Mouse (Mus musculus): ENCODE results near the gene Apoa2. TPM values are rescaled to one million over a fixed set of nuclear protein-coding genes. Genes with fewer than 3 reads are reported as not detected.

The Apoa2 gene
- total and polyA plus RNA-seq, 2 experiments from 2014 or later, result 4.5 to 14.5 TPM

GRCm38 (mm10) chr1:171192283-171192682 is 32.6 kb upstream of the Apoa2 start:
- Histone ChIP-seq H3K4me2 (ENCODE audit: low read depth, low read length) (no peak overlapping the region), H3K27ac (ENCODE audit: low read depth) (no peak overlapping the region), H3K4me1 (ENCODE audit: control insufficient read depth, insufficient read depth) (peaks cover 45% of the 10 kb centered on the region), H3K27me3 (ENCODE audit: control insufficient read depth, insufficient read depth, low read length) (no peaks in the 10 kb centered on the region), H3K36me3 (replicated peaks; ENCODE audit: control insufficient read depth, insufficient read depth, low read length) (no peaks in the 10 kb centered on the region), H3K4me3 (ENCODE audit: low read depth, low read length) (no peak overlapping the region), H3K9ac (replicated peaks; ENCODE audit: low read depth, low read length) (no peak overlapping the region), H3K9me3 (replicated peaks; ENCODE audit: control insufficient read depth, low read length) (no peaks in the 10 kb centered on the region)
- 46% methylated on average over 10 of the region's 10 CpGs for WGBS
- no peak for ATAC-seq (ENCODE audit: insufficient read depth, low read depth)
- no peak for TF ChIP-seq CTCF (IDR thresholded peaks at IDR 0.05; ENCODE audit: low read depth)
- TF ChIP-seq EP300 (IDR thresholded peaks at IDR 0.05; ENCODE audit: low read depth), result no peak
- DNase-seq (ENCODE audit: low spot score), result no peak

- H3K27ac ChIP-seq (ENCODE audit: low read depth), result peak overlapping the region; percentile 47
- ATAC-seq (ENCODE audit: insufficient read depth, low read depth), result no peak
- H3K4me1 ChIP-seq (ENCODE audit: control insufficient read depth, insufficient read depth), result peaks cover 40% of the 10 kb centered on the region
Measured at GRCm38 (mm10) chr1:171193093-171193840, 31.6 kb upstream of the Apoa2 start.

GRCm38 (mm10) chr1:171193911-171194830 is 30.7 kb upstream of the Apoa2 start:
- no peaks in the 10 kb centered on the region for H3K36me3 ChIP-seq (replicated peaks; ENCODE audit: control insufficient read depth, insufficient read depth, low read length)
- H3K4me2 ChIP-seq (ENCODE audit: low read depth, low read length), result peak overlapping the region; percentile 70
- WGBS, result 44% methylated on average over 11 of the region's 11 CpGs
- no peak for TF ChIP-seq CTCF (IDR thresholded peaks at IDR 0.05; ENCODE audit: low read depth)
- no peak for TF ChIP-seq EP300 (IDR thresholded peaks at IDR 0.05; ENCODE audit: low read depth)
- no peaks in the 10 kb centered on the region for H3K27me3 ChIP-seq (ENCODE audit: control insufficient read depth, insufficient read depth, low read length)
- H3K4me1 ChIP-seq (ENCODE audit: control insufficient read depth, insufficient read depth), result peaks cover 33% of the 10 kb centered on the region
- peak overlapping the region; percentile 47 for H3K27ac ChIP-seq (ENCODE audit: low read depth)
- ATAC-seq (ENCODE audit: insufficient read depth, low read depth), result no peak
- no peak for DNase-seq (ENCODE audit: low spot score)
- H3K4me3 ChIP-seq (ENCODE audit: low read depth, low read length), result peak overlapping the region; percentile 64
- H3K9ac ChIP-seq (replicated peaks; ENCODE audit: low read depth, low read length), result peak overlapping the region; percentile 5; the same call in 1 of the 2 replicates
- no peaks in the 10 kb centered on the region for H3K9me3 ChIP-seq (replicated peaks; ENCODE audit: control insufficient read depth, low read length)

More at GRCm38 (mm10) chr1:171193093-171193840, 31.6 kb upstream of the Apoa2 start:
- Histone ChIP-seq H3K36me3 (replicated peaks; ENCODE audit: control insufficient read depth, insufficient read depth, low read length) (no peaks in the 10 kb centered on the region), H3K4me2 (ENCODE audit: low read depth, low read length) (peak overlapping the region; percentile 70), H3K9me3 (replicated peaks; ENCODE audit: control insufficient read depth, low read length) (no peaks in the 10 kb centered on the region), H3K9ac (replicated peaks; ENCODE audit: low read depth, low read length) (peak overlapping the region; percentile 53), H3K27me3 (ENCODE audit: control insufficient read depth, insufficient read depth, low read length) (no peaks in the 10 kb centered on the region), H3K4me3 (ENCODE audit: low read depth, low read length) (peak overlapping the region; percentile 20)
- DNase-seq (ENCODE audit: low spot score), result no peak
- 17% methylated on average over 18 of the region's 18 CpGs for WGBS
- TF ChIP-seq EP300 (IDR thresholded peaks at IDR 0.05; ENCODE audit: low read depth), result no peak
- TF ChIP-seq CTCF (IDR thresholded peaks at IDR 0.05; ENCODE audit: low read depth), result no peak

GRCm38 (mm10) chr1:171195046-171195822 is 29.6 kb upstream of the Apoa2 start:
- Histone ChIP-seq H3K4me3 (ENCODE audit: low read depth, low read length) (peak overlapping the region; percentile 64), H3K36me3 (replicated peaks; ENCODE audit: control insufficient read depth, insufficient read depth, low read length) (no peaks in the 10 kb centered on the region), H3K9me3 (replicated peaks; ENCODE audit: control insufficient read depth, low read length) (no peaks in the 10 kb centered on the region), H3K27ac (ENCODE audit: low read depth) (peak overlapping the region; percentile 39), H3K9ac (replicated peaks; ENCODE audit: low read depth, low read length) (peak overlapping the region; percentile 68), H3K4me1 (ENCODE audit: control insufficient read depth, insufficient read depth) (peaks cover 26% of the 10 kb centered on the region), H3K27me3 (ENCODE audit: control insufficient read depth, insufficient read depth, low read length) (no peaks in the 10 kb centered on the region), H3K4me2 (ENCODE audit: low read depth, low read length) (peak overlapping the region; percentile 70)
- 11% methylated on average over 20 of the region's 20 CpGs for WGBS
- TF ChIP-seq CTCF (IDR thresholded peaks at IDR 0.05; ENCODE audit: low read depth) (no peak), EP300 (IDR thresholded peaks at IDR 0.05; ENCODE audit: low read depth) (no peak)
- DNase-seq (ENCODE audit: low spot score), result no peak
- ATAC-seq (ENCODE audit: insufficient read depth, low read depth), result no peak

GRCm38 (mm10) chr1:171195887-171196397 is 28.9 kb upstream of the Apoa2 start, which contains the start of gene Pcp4l1:
Gene Pcp4l1, minus strand, starts transcription at chr1:171196268.
- Histone ChIP-seq H3K4me2 (ENCODE audit: low read depth, low read length) (peak within 1 kb of the TSS; percentile 70), H3K9me3 (replicated peaks; ENCODE audit: control insufficient read depth, low read length) (no peaks in the 10 kb centered on the region), H3K4me3 (ENCODE audit: low read depth, low read length) (peak within 1 kb of the TSS; percentile 64), H3K36me3 (replicated peaks; ENCODE audit: control insufficient read depth, insufficient read depth, low read length) (no peaks in the 10 kb centered on the region), H3K4me1 (ENCODE audit: control insufficient read depth, insufficient read depth) (peaks cover 26% of the 10 kb centered on the region), H3K27me3 (ENCODE audit: control insufficient read depth, insufficient read depth, low read length) (no peaks in the 10 kb centered on the region), H3K9ac (replicated peaks; ENCODE audit: low read depth, low read length) (peak within 1 kb of the TSS; percentile 68), H3K27ac (ENCODE audit: low read depth) (peak within 1 kb of the TSS; percentile 39)
- under 1% methylated on average over 33 of the region's 33 CpGs for WGBS
- DNase-seq (ENCODE audit: low spot score) (peak; percentile 94), ATAC-seq (ENCODE audit: insufficient read depth, low read depth) (peak; percentile 95)
- 0 out of 2 replicates have a peak, but pooled peaks have one; percentile 0 for TF ChIP-seq CTCF (IDR thresholded peaks at IDR 0.05; ENCODE audit: low read depth)
- no peak for TF ChIP-seq EP300 (IDR thresholded peaks at IDR 0.05; ENCODE audit: low read depth)
